Mouse (Mus musculus) common myeloid progenitor, adult 5-6 weeks (primary cell): Measurements from ENCODE around the gene Tram2. TPM values are rescaled to one million over a fixed set of nuclear protein-coding genes. Genes with fewer than 3 reads are reported as not detected.

Source experiments
- ATAC-seq: replicated peaks from 2 replicates; pipeline ENCODE4 v1.8.0; 2016; ENCODE audit warnings: low read depth, mild to moderate bottlenecking, moderate TSS enrichment, inconsistent platforms; ENCODE audit not compliant: poor library complexity, severe bottlenecking
- total RNA-seq: library from RNA; stranded (forward); fragments of 200-1000, 187-1606 nt; gene quantifications from 2 replicates; pipeline ENCODE4 v1.2.3, GENCODE M21; 2017

The Tram2 gene
- total RNA-seq, 1 experiment from 2014 or later: 4.5 TPM

- ATAC-seq: no peak
These were observed 94.4 kb downstream of the Tram2 start for GRCm38 (mm10) chr1:20984582-20984981.

GRCm38 (mm10) chr1:20984103-20984502, 94.9 kb downstream of the Tram2 start:
- no peak for ATAC-seq

GRCm38 (mm10) chr1:20981764-20982163, 97.3 kb downstream of the Tram2 start:
- peak; percentile 34; the same call in 1 of the 2 replicates for ATAC-seq

- ATAC-seq: no peak
These were observed 98.5 kb downstream of the Tram2 start for GRCm38 (mm10) chr1:20980553-20980952.

GRCm38 (mm10) chr1:20974341-20975135, 104.5 kb downstream of the Tram2 start:
- ATAC-seq: no peak

GRCm38 (mm10) chr1:20973389-20973788, 105.6 kb downstream of the Tram2 start:
- peak; percentile 93 for ATAC-seq

- no peak for ATAC-seq
These were observed 109.4 kb downstream of the Tram2 start for GRCm38 (mm10) chr1:20969642-20970041.

- ATAC-seq: no peak
These were observed 124.2 kb downstream of the Tram2 start for GRCm38 (mm10) chr1:20954876-20955275.

GRCm38 (mm10) chr1:20951799-20952198, 127.2 kb downstream of the Tram2 start:
- no peak for ATAC-seq

GRCm38 (mm10) chr1:20951300-20951763, 127.7 kb downstream of the Tram2 start, which contains the start of gene Efhc1:
Gene Efhc1, plus strand, starts transcription at chr1:20951626.
- ATAC-seq: peak; percentile 96

Other genes with a start within 250 kb of the Tram2 start
- gene Paqr8, start 188.6 kb downstream of the Tram2 start, total RNA-seq: 3.2 and 4.6 TPM in 2 replicates
- 0.73 TPM in 1 of 2 replicates, not detected in the other for gene Efhc1, start 127.6 kb downstream of the Tram2 start, total RNA-seq
- 4.3 and 13.6 TPM in 2 replicates for gene Tmem14a, start 139.3 kb upstream of the Tram2 start, total RNA-seq
- 1.0 TPM in 1 of 2 replicates, not detected in the other for gene Gsta3, start 161.4 kb upstream of the Tram2 start, total RNA-seq